Mouse (Mus musculus) activated CD4-positive, CD25-positive, alpha-beta regulatory T cell (primary cell): ENCODE data around the gene Ttc19. TPM values are rescaled to one million over a fixed set of nuclear protein-coding genes. Genes with fewer than 3 reads are reported as not detected.

ENCODE experiments used
- polyA plus RNA-seq, 2 experiments: library from polyadenylated mRNA; unstranded; fragments of 100-300 nt; shearing (Covaris generic); gene quantifications; one replicate each; pipeline ENCODE4 v1.2.1; 2017

Gene Ttc19
- polyA plus RNA-seq, result 10 to 100 TPM; 21.3 to 22.8 TPM

DNA sequence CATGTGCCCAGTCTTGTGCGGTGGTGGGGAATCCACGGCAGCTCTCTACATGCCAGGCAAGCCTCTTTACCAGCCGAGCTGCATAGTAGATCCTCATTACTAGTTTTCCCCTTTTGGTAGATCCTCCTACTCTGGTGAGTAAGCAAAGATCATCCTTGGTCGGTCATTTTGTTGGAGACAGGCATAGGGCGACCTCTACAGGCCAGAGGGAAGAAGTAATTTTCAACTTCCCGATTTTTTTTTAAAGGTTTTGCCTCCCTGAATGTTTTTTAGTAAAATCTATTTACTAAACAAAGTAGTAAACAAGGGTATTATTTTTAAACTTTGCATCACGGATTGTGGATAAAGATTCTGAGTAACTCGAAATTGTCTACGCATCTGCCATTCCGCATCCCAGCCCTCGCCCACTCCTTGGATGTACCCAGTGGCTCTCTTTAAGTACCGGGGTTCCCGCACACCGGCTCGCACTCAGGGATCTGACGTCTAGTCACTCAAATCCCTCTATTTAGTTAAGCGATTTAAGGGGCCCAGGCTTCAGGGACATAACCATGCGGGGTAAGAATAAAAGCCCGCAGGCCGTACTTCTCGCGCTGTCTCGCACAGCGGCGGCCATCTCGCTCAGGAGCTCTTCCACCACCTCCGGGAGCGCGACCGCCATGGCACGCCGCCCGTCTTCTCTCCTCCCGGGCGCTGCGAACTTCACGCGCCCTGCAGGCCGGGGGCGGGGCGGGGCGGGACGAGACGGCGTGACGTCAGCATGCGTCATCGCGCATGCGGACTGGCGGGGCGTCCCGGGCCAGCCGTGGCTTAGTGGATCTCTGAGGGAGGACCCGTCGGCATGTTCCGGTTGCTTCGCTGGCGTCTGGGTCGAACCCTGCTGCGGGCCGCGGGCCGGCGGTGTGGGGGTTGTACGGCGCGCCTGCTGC lies at the start of gene Ttc19, which contains the start of gene Zswim7:
TSS of gene Ttc19 (plus strand) at position 799 of the 926 bp plus-strand sequence.
TSS of gene Zswim7 (minus strand) at position 701 of the 926 bp plus-strand sequence.

DNA sequence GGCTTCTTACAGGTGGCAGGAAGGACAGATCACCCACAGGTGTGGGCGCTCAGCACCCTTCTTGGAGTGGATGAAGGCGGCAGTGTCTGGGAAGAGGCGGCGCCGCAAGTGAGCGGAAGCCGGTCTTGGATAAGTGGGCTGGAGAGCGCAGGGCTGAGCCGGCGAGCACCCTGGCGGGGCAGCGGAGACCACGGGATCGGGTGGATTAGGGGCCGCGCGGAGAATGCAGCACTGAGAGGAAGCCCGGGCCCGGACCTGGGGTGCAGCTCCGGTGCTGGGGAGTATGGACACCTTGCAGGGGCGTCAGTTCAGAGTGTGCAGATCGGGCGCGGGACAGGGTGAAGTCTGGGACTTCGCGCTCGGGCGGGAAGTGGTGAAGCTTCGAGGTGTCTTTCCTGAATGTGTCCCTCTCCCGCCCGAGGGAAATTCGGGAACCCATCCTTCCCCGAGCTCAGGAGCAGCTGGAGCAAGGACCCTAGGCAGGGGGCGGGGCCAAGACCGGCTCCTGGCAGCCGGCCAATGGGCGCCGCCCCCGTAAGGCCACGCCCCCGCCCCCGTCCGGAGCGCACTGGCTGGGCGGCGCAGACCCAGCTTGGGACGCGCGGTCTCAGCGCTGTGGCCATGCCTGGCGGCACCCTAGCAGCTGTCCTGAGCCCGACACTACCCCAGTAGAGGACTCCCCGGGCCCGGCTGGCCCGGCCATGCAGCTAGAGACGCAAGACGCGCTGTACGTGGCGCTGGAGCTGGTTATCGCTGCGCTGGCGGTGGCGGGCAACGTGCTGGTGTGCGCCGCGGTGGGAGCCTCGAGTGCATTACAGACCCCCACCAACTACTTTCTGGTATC lies 32.6 kb upstream of the Ttc19 start, which contains the start of gene Adora2b:
TSS of gene Adora2b (plus strand) at position 584 of the 844 bp plus-strand sequence.

Other genes with a start within 250 kb of the Ttc19 start
- under 1 TPM in 1 of 2 experiments, not detected in 1; 0.43 TPM for gene Adora2b, start 32.5 kb upstream of the Ttc19 start, polyA plus RNA-seq
- gene Zswim7, start 98 bp upstream of the Ttc19 start, polyA plus RNA-seq, result 1 to 10 TPM; 6.1 to 9.7 TPM
- gene Pigl, start 177.0 kb downstream of the Ttc19 start, polyA plus RNA-seq, result 10 to 100 TPM in 1 of 2 experiments, 1 to 10 TPM in 1; 7.6 to 12.4 TPM
- gene Ncor1, start 177.1 kb downstream of the Ttc19 start, polyA plus RNA-seq, result 100 to 1,000 TPM; 369 to 394 TPM